Mouse (Mus musculus): ENCODE measurements around the gene Nit1. TPM values are rescaled to one million over a fixed set of nuclear protein-coding genes. Genes with fewer than 3 reads are reported as not detected.

The Nit1 gene
- polyA plus RNA-seq, 1 experiment from 2014 or later = 37.1 TPM

DNA sequence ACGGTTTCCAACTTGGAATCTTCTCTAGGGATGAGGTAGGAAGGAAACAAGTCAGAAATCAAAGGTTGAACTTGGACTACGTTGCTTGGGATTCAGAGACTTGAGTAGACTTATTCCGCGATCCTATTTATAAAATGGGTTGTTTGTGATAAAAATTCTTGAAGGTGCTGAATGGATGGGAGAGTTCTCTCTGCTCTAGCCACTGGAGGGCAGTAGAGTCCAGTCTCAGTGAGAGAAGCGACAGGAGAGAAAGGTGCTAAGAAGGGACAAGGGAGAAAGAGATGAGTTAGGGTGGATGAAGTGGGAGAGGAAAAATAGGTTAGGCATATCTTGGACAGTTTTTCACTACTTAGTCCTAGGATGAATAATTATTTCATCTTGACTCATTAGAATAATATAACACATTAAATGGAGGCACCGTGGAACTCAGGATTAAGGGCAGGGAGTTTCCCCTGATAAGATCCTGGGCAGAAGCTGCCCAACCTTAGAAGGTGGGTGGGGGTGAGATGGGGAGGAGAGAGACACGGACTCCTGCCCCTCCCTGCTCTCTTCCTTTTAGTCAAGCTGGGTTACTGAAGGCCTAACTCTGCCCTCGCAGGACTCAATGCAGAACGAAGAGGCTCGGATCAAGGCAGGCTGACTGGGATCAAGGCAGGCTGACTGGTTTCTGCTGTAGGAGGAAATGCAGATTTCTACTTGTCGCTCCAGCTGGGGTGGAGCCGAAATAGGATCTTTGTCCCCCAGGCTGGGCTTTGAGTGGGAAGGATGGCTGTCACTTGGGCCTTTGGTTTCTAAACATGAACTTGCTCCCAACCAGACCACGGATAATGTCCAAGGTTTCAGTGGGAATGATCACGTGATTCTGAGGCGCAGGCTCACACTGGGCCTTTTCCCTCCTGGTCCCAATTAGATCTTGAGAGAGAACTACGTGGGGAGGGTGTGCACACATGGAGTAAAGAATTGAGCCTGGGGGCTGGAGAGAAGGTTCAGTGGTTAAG, 16.0 kb upstream of the Nit1 start:
- peak overlapping the region; percentile 49 for H3K9ac ChIP-seq (replicated peaks; ENCODE audit: low read depth, low read length)
- peaks cover 13% of the 10 kb centered on the region; the same call in 1 of the 2 replicates for H3K36me3 ChIP-seq (ENCODE audit: control insufficient read depth, insufficient read depth, low read length)
- no peaks in the 10 kb centered on the region for H3K27me3 ChIP-seq (ENCODE audit: control insufficient read depth, insufficient read depth, low read length)
- H3K4me1 ChIP-seq (ENCODE audit: control insufficient read depth, insufficient read depth, low read length) = peaks cover 6% of the 10 kb centered on the region
- peak overlapping the region; percentile 34; the same call in 1 of the 2 replicates for H3K27ac ChIP-seq (ENCODE audit: low read length)
- H3K4me2 ChIP-seq (replicated peaks; ENCODE audit: low read depth, low read length) = peak overlapping the region; percentile 57
- peak; percentile 70; the same call in 1 of the 2 replicates for ATAC-seq (ENCODE audit: insufficient number of reproducible peaks, insufficient read depth, low FRiP score, low read depth)
- H3K9me3 ChIP-seq (ENCODE audit: control insufficient read depth, low read depth, low read length) = 0 out of 2 replicates have a peak, but pooled peaks cover 3% of the 10 kb centered on the region
- 27% methylated on average over 16 of the region's 16 CpGs for WGBS
- peak overlapping the region; percentile 47 for H3K4me3 ChIP-seq (ENCODE audit: low read depth, low read length)

DNA sequence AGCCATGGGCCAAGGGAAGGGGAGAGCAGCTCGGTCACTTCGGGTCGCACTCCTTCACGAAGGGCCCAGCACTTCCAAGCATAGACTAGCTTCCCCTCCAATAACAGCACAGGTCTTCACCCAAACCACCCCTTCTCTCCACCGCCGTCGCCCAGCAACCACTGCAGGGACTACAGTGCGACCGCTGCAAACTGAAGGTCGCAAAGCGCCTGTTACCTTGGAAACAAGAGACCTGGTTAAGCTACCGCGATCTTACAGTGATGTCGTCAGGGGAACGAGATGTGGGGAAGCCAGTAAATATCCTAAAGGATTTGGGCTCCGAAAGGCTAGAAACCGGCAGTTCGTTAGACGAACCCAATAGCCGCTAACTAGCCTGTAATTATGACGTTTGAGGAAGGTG, 15.2 kb upstream of the Nit1 start, which contains the start of gene Klhdc9:
Klhdc9 (minus strand) TSS at position 143 of the 400 bp plus-strand sequence.
- peaks cover 15% of the 10 kb centered on the region; the same call in 1 of the 2 replicates for H3K36me3 ChIP-seq (ENCODE audit: control insufficient read depth, insufficient read depth, low read length)
- 0 out of 2 replicates have a peak, but pooled peaks cover 3% of the 10 kb centered on the region for H3K9me3 ChIP-seq (ENCODE audit: control insufficient read depth, low read depth, low read length)
- peak within 1 kb of the TSS; percentile 34; the same call in 1 of the 2 replicates for H3K27ac ChIP-seq (ENCODE audit: low read length)
- peaks cover 6% of the 10 kb centered on the region for H3K4me1 ChIP-seq (ENCODE audit: control insufficient read depth, insufficient read depth, low read length)
- ATAC-seq (ENCODE audit: insufficient number of reproducible peaks, insufficient read depth, low FRiP score, low read depth) = peak; percentile 92
- H3K9ac ChIP-seq (replicated peaks; ENCODE audit: low read depth, low read length) = peak within 1 kb of the TSS; percentile 49
- H3K27me3 ChIP-seq (ENCODE audit: control insufficient read depth, insufficient read depth, low read length) = no peaks in the 10 kb centered on the region
- peak within 1 kb of the TSS; percentile 57 for H3K4me2 ChIP-seq (replicated peaks; ENCODE audit: low read depth, low read length)
- under 1% methylated on average over 21 of the region's 21 CpGs for WGBS
- peak within 1 kb of the TSS; percentile 47 for H3K4me3 ChIP-seq (ENCODE audit: low read depth, low read length)

DNA sequence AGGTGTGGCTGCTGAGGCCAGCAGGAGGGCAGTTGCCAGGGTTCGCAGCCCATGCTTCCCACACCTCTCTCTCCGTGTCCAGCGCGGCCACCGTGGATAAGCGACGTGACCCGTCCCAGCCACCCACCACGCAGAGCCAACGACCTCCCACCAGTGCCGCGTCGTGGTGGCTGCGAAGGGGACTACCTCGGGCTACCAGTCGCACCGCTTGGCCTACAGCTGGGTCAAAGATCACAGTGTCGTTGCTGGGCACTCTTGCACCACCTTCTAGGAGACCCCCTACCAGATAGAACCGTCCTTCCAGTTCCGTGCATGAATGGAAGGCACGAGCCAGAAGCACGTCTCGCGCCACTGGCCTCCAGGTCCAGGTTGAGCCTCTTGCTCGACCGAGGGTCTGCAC, 14.8 kb upstream of the Nit1 start:
- Histone ChIP-seq H3K4me2 (replicated peaks; ENCODE audit: low read depth, low read length) (peak overlapping the region; percentile 57), H3K36me3 (ENCODE audit: control insufficient read depth, insufficient read depth, low read length) (peaks cover 15% of the 10 kb centered on the region; the same call in 1 of the 2 replicates), H3K4me1 (ENCODE audit: control insufficient read depth, insufficient read depth, low read length) (peaks cover 6% of the 10 kb centered on the region), H3K27me3 (ENCODE audit: control insufficient read depth, insufficient read depth, low read length) (no peaks in the 10 kb centered on the region), H3K27ac (ENCODE audit: low read length) (peak overlapping the region; percentile 34; the same call in 1 of the 2 replicates), H3K4me3 (ENCODE audit: low read depth, low read length) (peak overlapping the region; percentile 47), H3K9me3 (ENCODE audit: control insufficient read depth, low read depth, low read length) (0 out of 2 replicates have a peak, but pooled peaks cover 3% of the 10 kb centered on the region), H3K9ac (replicated peaks; ENCODE audit: low read depth, low read length) (peak overlapping the region; percentile 49; the same call in 1 of the 2 replicates)
- no peak; the same call in 1 of the 2 replicates for ATAC-seq (ENCODE audit: insufficient number of reproducible peaks, insufficient read depth, low FRiP score, low read depth)
- WGBS = 9% methylated on average over 25 of the region's 26 CpGs

DNA sequence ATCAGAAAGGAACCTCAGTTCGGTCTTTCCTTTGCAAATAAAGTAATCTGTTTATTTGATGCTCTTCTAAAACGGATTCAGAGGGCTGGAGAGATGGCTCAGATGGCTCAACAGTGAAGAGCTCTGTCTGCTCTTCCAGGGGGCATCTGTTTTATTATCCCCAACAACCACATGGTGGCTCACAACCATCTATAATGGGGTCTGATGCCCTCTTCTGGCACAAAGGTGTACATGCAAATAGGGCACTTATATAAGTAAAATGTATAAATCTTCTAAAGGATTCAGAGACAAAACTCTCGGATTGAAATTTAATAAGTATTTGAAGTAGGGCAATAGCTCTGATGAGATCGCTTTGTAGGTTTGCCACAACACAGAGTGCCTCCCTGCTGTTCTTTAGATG, 13.0 kb upstream of the Nit1 start:
- Histone ChIP-seq H3K36me3 (ENCODE audit: control insufficient read depth, insufficient read depth, low read length) (peaks cover 15% of the 10 kb centered on the region; the same call in 1 of the 2 replicates), H3K4me1 (ENCODE audit: control insufficient read depth, insufficient read depth, low read length) (peaks cover 6% of the 10 kb centered on the region), H3K4me3 (ENCODE audit: low read depth, low read length) (no peak overlapping the region), H3K9ac (replicated peaks; ENCODE audit: low read depth, low read length) (no peak overlapping the region), H3K27me3 (ENCODE audit: control insufficient read depth, insufficient read depth, low read length) (no peaks in the 10 kb centered on the region), H3K4me2 (replicated peaks; ENCODE audit: low read depth, low read length) (no peak overlapping the region), H3K27ac (ENCODE audit: low read length) (no peak overlapping the region), H3K9me3 (ENCODE audit: control insufficient read depth, low read depth, low read length) (0 out of 2 replicates have a peak, but pooled peaks cover 3% of the 10 kb centered on the region)
- WGBS = 67% methylated on average over 4 of the region's 4 CpGs
- ATAC-seq (ENCODE audit: insufficient number of reproducible peaks, insufficient read depth, low FRiP score, low read depth) = no peak

DNA sequence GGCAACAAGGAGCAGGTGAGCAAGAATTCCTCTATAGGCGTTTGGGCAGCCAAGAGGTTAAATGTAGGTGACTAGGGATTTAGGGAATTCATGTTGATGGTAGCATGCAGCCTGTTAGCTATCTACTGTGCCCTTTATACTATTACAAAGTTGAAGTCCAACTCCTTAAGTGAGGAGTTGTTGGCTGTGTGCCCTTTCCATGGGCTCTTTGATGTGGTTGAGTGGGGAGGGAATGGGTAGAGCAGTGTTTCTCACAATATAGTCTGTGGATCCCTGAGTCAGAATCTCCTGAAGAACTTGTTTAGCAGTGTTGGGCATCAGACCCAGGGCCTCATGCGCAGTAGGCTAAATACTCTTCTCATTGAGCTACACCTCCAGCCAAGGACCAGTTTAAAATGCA, 11.4 kb upstream of the Nit1 start:
- Histone ChIP-seq H3K4me2 (replicated peaks; ENCODE audit: low read depth, low read length) (no peak overlapping the region), H3K4me3 (ENCODE audit: low read depth, low read length) (no peak overlapping the region), H3K27me3 (ENCODE audit: control insufficient read depth, insufficient read depth, low read length) (no peaks in the 10 kb centered on the region), H3K36me3 (ENCODE audit: control insufficient read depth, insufficient read depth, low read length) (peaks cover 15% of the 10 kb centered on the region; the same call in 1 of the 2 replicates), H3K27ac (ENCODE audit: low read length) (no peak overlapping the region), H3K9me3 (ENCODE audit: control insufficient read depth, low read depth, low read length) (0 out of 2 replicates have a peak, but pooled peaks cover 3% of the 10 kb centered on the region), H3K9ac (replicated peaks; ENCODE audit: low read depth, low read length) (no peak overlapping the region), H3K4me1 (ENCODE audit: control insufficient read depth, insufficient read depth, low read length) (peaks cover 6% of the 10 kb centered on the region)
- no peak for ATAC-seq (ENCODE audit: insufficient number of reproducible peaks, insufficient read depth, low FRiP score, low read depth)
- 89% methylated on average over 2 of the region's 2 CpGs for WGBS

DNA sequence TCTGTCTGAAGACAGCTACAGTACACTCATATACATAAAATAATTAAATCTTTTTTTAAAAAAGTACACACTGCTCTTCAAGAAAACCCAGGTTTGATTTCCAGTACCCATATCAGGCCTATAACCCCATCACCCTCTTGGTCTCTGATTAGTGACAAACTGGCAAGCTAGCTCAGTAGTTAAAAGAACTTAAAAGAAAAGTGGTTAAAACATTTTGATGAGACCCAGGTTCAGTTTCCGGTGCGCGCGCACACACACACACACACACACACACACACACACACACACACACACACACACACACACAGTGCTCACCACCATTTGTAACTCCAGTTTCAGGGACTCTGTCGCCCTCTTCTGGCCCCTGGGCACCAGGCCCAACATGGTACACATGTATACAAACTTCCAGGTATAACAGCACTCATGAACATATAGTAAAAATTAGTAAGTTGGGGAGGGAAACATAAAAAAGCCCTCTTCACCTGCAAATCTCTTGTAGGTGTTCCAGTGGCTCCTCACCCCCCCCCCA, 10.4 kb upstream of the Nit1 start:
- no peak for ATAC-seq (ENCODE audit: insufficient number of reproducible peaks, insufficient read depth, low FRiP score, low read depth)
- 78% methylated on average over 5 of the region's 5 CpGs for WGBS
- Histone ChIP-seq H3K4me3 (ENCODE audit: low read depth, low read length) (no peak overlapping the region), H3K9me3 (ENCODE audit: control insufficient read depth, low read depth, low read length) (0 out of 2 replicates have a peak, but pooled peaks cover 3% of the 10 kb centered on the region), H3K27ac (ENCODE audit: low read length) (no peak overlapping the region), H3K27me3 (ENCODE audit: control insufficient read depth, insufficient read depth, low read length) (no peaks in the 10 kb centered on the region), H3K4me2 (replicated peaks; ENCODE audit: low read depth, low read length) (no peak overlapping the region), H3K9ac (replicated peaks; ENCODE audit: low read depth, low read length) (no peak overlapping the region), H3K4me1 (ENCODE audit: control insufficient read depth, insufficient read depth, low read length) (peaks cover 6% of the 10 kb centered on the region), H3K36me3 (ENCODE audit: control insufficient read depth, insufficient read depth, low read length) (peaks cover 15% of the 10 kb centered on the region; the same call in 1 of the 2 replicates)

DNA sequence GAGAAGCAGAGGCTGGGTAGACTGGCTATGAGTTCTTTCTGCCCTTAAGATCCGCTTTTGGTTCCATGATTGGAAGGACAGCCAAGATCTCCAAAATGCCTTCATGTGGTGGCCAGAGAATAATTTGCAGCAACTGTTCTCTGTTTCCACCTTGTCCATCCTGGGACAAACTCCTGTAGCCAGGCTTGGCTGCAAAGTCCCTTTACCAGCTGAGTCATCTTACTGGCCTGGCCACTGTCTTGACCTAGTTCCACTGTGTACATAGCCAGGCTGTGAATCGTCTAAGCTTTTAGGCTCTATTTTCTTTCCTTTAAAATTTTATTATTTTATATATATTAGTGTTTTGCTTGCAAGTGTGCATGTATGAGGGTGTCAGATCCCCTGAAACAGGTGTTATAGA, 3.8 kb upstream of the Nit1 start:
- Histone ChIP-seq H3K4me1 (ENCODE audit: control insufficient read depth, insufficient read depth, low read length) (peaks cover 7% of the 10 kb centered on the region; the same call in 1 of the 2 replicates), H3K9ac (replicated peaks; ENCODE audit: low read depth, low read length) (no peak overlapping the region), H3K4me3 (ENCODE audit: low read depth, low read length) (no peak overlapping the region), H3K27ac (ENCODE audit: low read length) (no peak overlapping the region), H3K9me3 (ENCODE audit: control insufficient read depth, low read depth, low read length) (0 out of 2 replicates have a peak, but pooled peaks cover 3% of the 10 kb centered on the region), H3K36me3 (ENCODE audit: control insufficient read depth, insufficient read depth, low read length) (no peaks in the 10 kb centered on the region), H3K27me3 (ENCODE audit: control insufficient read depth, insufficient read depth, low read length) (no peaks in the 10 kb centered on the region), H3K4me2 (replicated peaks; ENCODE audit: low read depth, low read length) (no peak overlapping the region)
- ATAC-seq (ENCODE audit: insufficient number of reproducible peaks, insufficient read depth, low FRiP score, low read depth) = no peak
- 91% methylated on average over 2 of the region's 2 CpGs for WGBS

DNA sequence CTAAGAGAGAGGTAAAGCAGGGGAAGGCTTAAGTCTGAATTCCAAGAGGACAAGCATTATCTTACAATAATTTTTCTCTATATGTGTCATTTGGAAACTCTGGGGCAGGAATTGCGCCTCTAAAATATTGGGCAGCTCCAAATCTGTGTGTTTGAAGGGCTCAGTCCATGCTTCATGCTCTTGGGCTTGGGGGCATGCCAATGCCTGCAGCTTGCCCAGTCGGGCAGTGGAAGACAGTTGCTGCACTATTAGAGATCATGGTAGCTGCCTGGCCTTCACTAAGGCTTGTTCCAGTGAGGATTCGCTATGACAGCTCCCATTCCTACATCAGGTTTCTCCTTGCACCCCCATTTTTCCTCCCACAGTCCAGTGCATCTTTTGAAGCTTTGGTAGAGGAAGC, 3.2 kb upstream of the Nit1 start:
- Histone ChIP-seq H3K9ac (replicated peaks; ENCODE audit: low read depth, low read length) (no peak overlapping the region), H3K36me3 (ENCODE audit: control insufficient read depth, insufficient read depth, low read length) (no peaks in the 10 kb centered on the region), H3K4me2 (replicated peaks; ENCODE audit: low read depth, low read length) (no peak overlapping the region), H3K4me3 (ENCODE audit: low read depth, low read length) (no peak overlapping the region), H3K4me1 (ENCODE audit: control insufficient read depth, insufficient read depth, low read length) (peaks cover 7% of the 10 kb centered on the region; the same call in 1 of the 2 replicates), H3K27me3 (ENCODE audit: control insufficient read depth, insufficient read depth, low read length) (no peaks in the 10 kb centered on the region), H3K9me3 (ENCODE audit: control insufficient read depth, low read depth, low read length) (0 out of 2 replicates have a peak, but pooled peaks cover 3% of the 10 kb centered on the region), H3K27ac (ENCODE audit: low read length) (no peak overlapping the region)
- no peak for ATAC-seq (ENCODE audit: insufficient number of reproducible peaks, insufficient read depth, low FRiP score, low read depth)
- 93% methylated on average over 3 of the region's 3 CpGs for WGBS
